Mouse (Mus musculus) forebrain, postnatal 0 days (tissue): ENCODE measurements at regions not wholly inside any gene's neighbourhood (a gene's known extent, or its start where the extent isn't known, plus 50 kb on each side); places are given as distances from the start of the nearest gene placed in this dataset.
A peak's percentile ranks its signal among the peaks of the same experiment; 100 is the strongest.

Experiments
- ATAC-seq: fragments of 200-750 bp; cut with Nextera tagmentation; 2 replicates; pipeline ENCODE4 v1.8.0; 2017; ENCODE audit warnings: mild to moderate bottlenecking, moderate library complexity
- DNase-seq: peaks from one replicate; pipeline ENCODE4 v3.0.0-alpha.2; 2015
- H3K27ac ChIP-seq: fragments of 300-500 bp; sonication (generic); 2 replicates; pipeline ENCODE4 v1.5.1; 2014; ENCODE audit warnings: low read depth, mild to moderate bottlenecking, antibody characterized with exemption, low read length, moderate library complexity, mixed read lengths
- H3K27me3 ChIP-seq: fragments of 300-500 bp; sonication (generic); 2 replicates; pipeline ENCODE4 v1.6.1; 2014; ENCODE audit warnings: mild to moderate bottlenecking, low read length, mixed read lengths; ENCODE audit not compliant: insufficient read depth
- H3K36me3 ChIP-seq: fragments of 300-500 bp; sonication (generic); 2 replicates; pipeline ENCODE4 v1.6.1; 2014; ENCODE audit warnings: mild to moderate bottlenecking, moderate library complexity; ENCODE audit not compliant: insufficient read depth
- H3K4me1 ChIP-seq: fragments of 300-500 bp; sonication (generic); 2 replicates; pipeline ENCODE4 v1.6.1; 2014; ENCODE audit warnings: antibody characterized with exemption; ENCODE audit not compliant: insufficient read depth
- H3K4me2 ChIP-seq: fragments of 300-500 bp; sonication (generic); 2 replicates; pipeline ENCODE4 v1.6.1; 2014; ENCODE audit warnings: low read depth, mild to moderate bottlenecking, moderate library complexity
- H3K4me3 ChIP-seq: fragments of 300-500 bp; sonication (generic); 2 replicates; pipeline ENCODE4 v1.5.1; 2014; ENCODE audit warnings: low read depth, low read length, mixed read lengths
- H3K9ac ChIP-seq: fragments of 300-500 bp; sonication (generic); 2 replicates; pipeline ENCODE4 v1.6.1; 2014; ENCODE audit warnings: mild to moderate bottlenecking
- H3K9me3 ChIP-seq: fragments of 300-500 bp; sonication (generic); 2 replicates; pipeline ENCODE4 v1.6.1; 2016; ENCODE audit warnings: low read length
- CTCF ChIP-seq: sonication (generic); IDR thresholded peaks from 2 replicates; pipeline ENCODE4 v1.5.1; 2016; ENCODE audit warnings: antibody characterized with exemption, control low read depth, low read depth
- WGBS: fragments of 180-500 bp; shearing (Covaris S2); extraction: QIAGEN DNeasy Blood & Tissue Kit; methylation state at CpG from one replicate; pipeline ENCODE4 v1.1.7; 2014; 5-methylcytosine and 5-hydroxymethylcytosine counted together

DNA sequence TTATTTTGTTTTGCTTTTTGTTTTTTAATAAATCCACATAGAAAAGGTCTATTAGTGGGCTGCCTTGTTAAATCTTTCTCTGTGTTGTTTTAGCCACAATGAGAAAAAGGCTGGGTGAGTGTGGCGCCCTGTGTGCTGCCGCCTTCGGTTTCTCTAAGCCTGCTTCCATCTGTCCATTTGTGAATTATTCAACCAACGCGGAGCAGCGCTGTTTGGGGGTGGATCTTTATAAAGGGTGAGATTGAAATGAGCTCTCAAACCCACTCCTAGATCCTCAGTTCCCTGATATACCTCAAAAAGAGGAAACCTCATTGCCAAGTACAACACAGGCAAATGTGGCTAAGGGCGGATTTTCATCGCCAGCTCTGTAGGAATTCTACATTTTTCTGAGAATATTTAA lies 74.0 kb upstream of the Arg1 start:
- Histone ChIP-seq H3K27ac (peak overlapping the region; percentile 36; the same call in 1 of the 2 replicates), H3K4me2 (no peak overlapping the region), H3K27me3 (no peaks in the 10 kb centered on the region), H3K4me1 (0 out of 2 replicates have a peak, but pooled peaks cover 4% of the 10 kb centered on the region), H3K36me3 (no peaks in the 10 kb centered on the region), H3K9me3 (no peaks in the 10 kb centered on the region), H3K4me3 (no peak overlapping the region), H3K9ac (no peak overlapping the region)
- peak; percentile 19 for DNase-seq
- WGBS = 56% methylated on average over 8 of the region's 8 CpGs
- TF ChIP-seq CTCF = no peak
- 0 out of 2 replicates have a peak, but pooled peaks have one; percentile 26 for ATAC-seq

- no peak overlapping the region for H3K4me2 ChIP-seq
- peak; percentile 42 for DNase-seq
These were observed 73.2 kb upstream of the Arg1 start for GRCm38 (mm10) chr10:25000231-25001222.

GRCm38 (mm10) chr10:24999807-25000206 lies 72.5 kb upstream of the Arg1 start:
- no peak for DNase-seq
- 59% methylated on average over 5 of the region's 5 CpGs for WGBS
- Histone ChIP-seq H3K27me3 (no peaks in the 10 kb centered on the region), H3K36me3 (no peaks in the 10 kb centered on the region), H3K9me3 (no peaks in the 10 kb centered on the region), H3K9ac (no peak overlapping the region), H3K4me2 (no peak overlapping the region), H3K4me3 (no peak overlapping the region), H3K27ac (peak overlapping the region; percentile 59; the same call in 1 of the 2 replicates), H3K4me1 (0 out of 2 replicates have a peak, but pooled peaks cover 4% of the 10 kb centered on the region)
- ATAC-seq = peak; percentile 23
- TF ChIP-seq CTCF = no peak

More at GRCm38 (mm10) chr10:25000231-25001222, 73.2 kb upstream of the Arg1 start:
- no peaks in the 10 kb centered on the region for H3K36me3 ChIP-seq
- no peak overlapping the region for H3K9ac ChIP-seq
- peak overlapping the region; percentile 59 for H3K27ac ChIP-seq
- H3K4me3 ChIP-seq = no peak overlapping the region
- 0 out of 2 replicates have a peak, but pooled peaks cover 4% of the 10 kb centered on the region for H3K4me1 ChIP-seq
- peak; percentile 50 for ATAC-seq
- TF ChIP-seq CTCF = no peak
- H3K27me3 ChIP-seq = no peaks in the 10 kb centered on the region
- WGBS = 69% methylated on average over 20 of the region's 20 CpGs
- H3K9me3 ChIP-seq = no peaks in the 10 kb centered on the region

GRCm38 (mm10) chr10:24997661-24998060 lies 70.4 kb upstream of the Arg1 start:
- H3K4me1 ChIP-seq = 0 out of 2 replicates have a peak, but pooled peaks cover 4% of the 10 kb centered on the region
- no peak overlapping the region for H3K4me2 ChIP-seq
- DNase-seq (no peak), ATAC-seq (no peak)
- H3K9me3 ChIP-seq = no peaks in the 10 kb centered on the region
- no peaks in the 10 kb centered on the region for H3K36me3 ChIP-seq
- H3K27me3 ChIP-seq = no peaks in the 10 kb centered on the region
- no peak overlapping the region for H3K27ac ChIP-seq
- no peak for TF ChIP-seq CTCF
- no peak overlapping the region for H3K9ac ChIP-seq
- H3K4me3 ChIP-seq = no peak overlapping the region
- WGBS = 80% methylated on average over 3 of the region's 3 CpGs

GRCm38 (mm10) chr10:24995751-24996150 lies 68.5 kb upstream of the Arg1 start:
- no peaks in the 10 kb centered on the region for H3K36me3 ChIP-seq
- H3K4me1 ChIP-seq = no peaks in the 10 kb centered on the region
- H3K4me3 ChIP-seq = no peak overlapping the region
- TF ChIP-seq CTCF = no peak
- 95% methylated on average over 2 of the region's 2 CpGs for WGBS
- no peak for ATAC-seq
- H3K27ac ChIP-seq = no peak overlapping the region
- no peak for DNase-seq
- H3K9me3 ChIP-seq = no peaks in the 10 kb centered on the region
- H3K27me3 ChIP-seq = no peaks in the 10 kb centered on the region
- H3K9ac ChIP-seq = no peak overlapping the region
- no peak overlapping the region for H3K4me2 ChIP-seq

- WGBS = 79% methylated on average over 2 of the region's 2 CpGs
- 0 out of 2 replicates have a peak overlapping the region, but pooled peaks have one; percentile 45 for H3K27ac ChIP-seq
These were observed 62.8 kb upstream of the Arg1 start for GRCm38 (mm10) chr10:24989965-24990653.

More at GRCm38 (mm10) chr10:24989965-24990653, 62.8 kb upstream of the Arg1 start:
- H3K36me3 ChIP-seq = no peaks in the 10 kb centered on the region
- H3K27me3 ChIP-seq = no peaks in the 10 kb centered on the region
- H3K4me2 ChIP-seq = no peak overlapping the region
- H3K4me3 ChIP-seq = no peak overlapping the region
- H3K4me1 ChIP-seq = no peaks in the 10 kb centered on the region
- H3K9ac ChIP-seq = no peak overlapping the region
- ATAC-seq = peak; percentile 59
- no peaks in the 10 kb centered on the region for H3K9me3 ChIP-seq
- peak; percentile 49 for DNase-seq
- no peak for TF ChIP-seq CTCF
